Mouse (Mus musculus): Measurements from ENCODE around the gene Lrp5. TPM values are rescaled to one million over a fixed set of nuclear protein-coding genes. Genes with fewer than 3 reads are reported as not detected.

The Lrp5 gene
- polyA plus RNA-seq, 1 experiment from 2014 or later, result 2.6 TPM

DNA sequence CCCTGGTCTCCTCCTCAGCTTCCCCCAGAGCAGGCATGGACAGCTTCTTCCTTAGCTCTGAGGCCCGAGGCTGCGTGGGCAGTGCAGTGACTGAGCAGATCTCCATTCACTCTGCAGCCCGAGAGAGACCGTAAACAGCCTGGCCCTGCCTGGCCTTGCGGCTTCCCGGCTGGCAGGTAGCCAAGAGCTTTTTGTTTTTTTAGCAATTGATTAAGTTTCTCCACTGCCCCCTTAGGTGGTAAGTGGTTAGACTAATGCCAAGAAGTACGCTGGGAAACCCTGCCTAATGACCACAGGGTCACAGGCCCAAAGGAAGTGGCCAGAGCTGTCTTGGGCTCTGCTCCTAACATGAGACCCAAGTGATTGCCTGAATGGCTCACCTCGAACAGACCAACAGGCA lies 47.7 kb downstream of the Lrp5 start:
- H3K4me3 ChIP-seq (ENCODE audit: low read depth, low read length), result no peak overlapping the region
- 0 out of 2 replicates have a peak overlapping the region, but pooled peaks have one; percentile 14 for H3K4me2 ChIP-seq (replicated peaks; ENCODE audit: low read depth)
- peaks cover 3% of the 10 kb centered on the region; the same call in 1 of the 2 replicates for H3K36me3 ChIP-seq (ENCODE audit: control insufficient read depth, insufficient read depth, low read length)
- H3K27me3 ChIP-seq (ENCODE audit: control insufficient read depth, insufficient read depth, low read length), result no peaks in the 10 kb centered on the region
- peak overlapping the region; percentile 73 for H3K27ac ChIP-seq (replicated peaks)
- 17% methylated on average over 8 of the region's 8 CpGs for WGBS
- H3K9ac ChIP-seq (ENCODE audit: low read length), result peak overlapping the region; percentile 1; the same call in 1 of the 2 replicates
- peak; percentile 50 for ATAC-seq (ENCODE audit: low FRiP score, low TSS enrichment)
- DNase-seq (ENCODE audit: low spot score), result peak; percentile 77
- H3K9me3 ChIP-seq (ENCODE audit: control insufficient read depth, low read length), result no peaks in the 10 kb centered on the region
- peaks cover 3% of the 10 kb centered on the region for H3K4me1 ChIP-seq (replicated peaks; ENCODE audit: control insufficient read depth, insufficient read depth)
- TF ChIP-seq CTCF (IDR thresholded peaks at IDR 0.05; ENCODE audit: low read depth) (no peak), EP300 (optimal IDR thresholded peaks at IDR 0.05) (no peak)

DNA sequence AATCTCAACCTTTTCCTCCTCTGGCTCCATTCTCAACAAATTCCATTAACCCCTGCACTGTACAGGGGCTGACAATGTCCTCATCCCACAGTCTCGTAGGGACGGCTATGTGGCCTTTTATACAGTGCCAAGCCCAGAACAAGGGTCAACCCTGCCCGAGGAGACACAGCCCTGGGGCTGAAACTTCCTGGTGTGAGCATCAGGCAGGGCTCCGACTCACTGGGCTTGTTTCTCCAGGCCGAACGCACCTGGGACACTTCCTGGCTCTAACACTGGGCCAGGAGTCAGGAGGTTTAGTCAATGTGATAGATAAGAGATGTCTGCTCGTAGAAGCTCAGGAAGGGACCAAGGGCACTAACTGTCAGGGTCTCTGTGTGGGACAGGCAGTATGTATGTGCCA lies 54.3 kb downstream of the Lrp5 start:
- Histone ChIP-seq H3K27me3 (ENCODE audit: control insufficient read depth, insufficient read depth, low read length) (no peaks in the 10 kb centered on the region), H3K9me3 (ENCODE audit: control insufficient read depth, low read length) (no peaks in the 10 kb centered on the region), H3K36me3 (ENCODE audit: control insufficient read depth, insufficient read depth, low read length) (peaks cover 7% of the 10 kb centered on the region; the same call in 1 of the 2 replicates), H3K4me1 (replicated peaks; ENCODE audit: control insufficient read depth, insufficient read depth) (no peaks in the 10 kb centered on the region), H3K4me3 (ENCODE audit: low read depth, low read length) (no peak overlapping the region), H3K9ac (ENCODE audit: low read length) (no peak overlapping the region), H3K4me2 (replicated peaks; ENCODE audit: low read depth) (no peak overlapping the region), H3K27ac (replicated peaks) (peak overlapping the region; percentile 79)
- 60% methylated on average over 7 of the region's 7 CpGs for WGBS
- DNase-seq (ENCODE audit: low spot score), result peak; percentile 78
- TF ChIP-seq CTCF (IDR thresholded peaks at IDR 0.05; ENCODE audit: low read depth) (no peak), EP300 (optimal IDR thresholded peaks at IDR 0.05) (no peak)
- peak; percentile 68 for ATAC-seq (ENCODE audit: low FRiP score, low TSS enrichment)

DNA sequence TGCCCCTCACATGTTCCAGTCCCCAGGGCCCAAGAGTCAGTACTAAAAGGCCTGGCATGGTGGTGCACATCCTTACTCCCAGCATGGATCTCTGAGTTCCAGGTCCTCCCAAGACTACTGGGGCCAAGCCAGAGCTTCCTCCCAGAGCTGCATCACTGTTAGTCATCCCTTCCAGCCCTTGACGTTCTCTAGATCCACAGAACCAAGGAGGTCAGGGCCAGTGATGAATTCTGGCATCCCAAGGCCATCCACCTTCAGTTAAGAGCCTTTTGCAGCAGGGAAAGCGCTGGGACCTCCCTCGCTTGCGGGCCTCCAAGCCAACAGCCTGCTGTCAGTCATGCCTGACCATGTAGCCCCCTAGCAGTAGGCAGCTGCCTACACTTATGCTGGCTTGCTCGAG lies 54.9 kb downstream of the Lrp5 start:
- no peak for ATAC-seq (ENCODE audit: low FRiP score, low TSS enrichment)
- TF ChIP-seq CTCF (IDR thresholded peaks at IDR 0.05; ENCODE audit: low read depth) (no peak), EP300 (optimal IDR thresholded peaks at IDR 0.05) (no peak)
- Histone ChIP-seq H3K27ac (replicated peaks) (peak overlapping the region; percentile 79), H3K36me3 (ENCODE audit: control insufficient read depth, insufficient read depth, low read length) (peaks cover 7% of the 10 kb centered on the region; the same call in 1 of the 2 replicates), H3K9ac (ENCODE audit: low read length) (no peak overlapping the region), H3K27me3 (ENCODE audit: control insufficient read depth, insufficient read depth, low read length) (no peaks in the 10 kb centered on the region), H3K4me3 (ENCODE audit: low read depth, low read length) (no peak overlapping the region), H3K9me3 (ENCODE audit: control insufficient read depth, low read length) (no peaks in the 10 kb centered on the region), H3K4me2 (replicated peaks; ENCODE audit: low read depth) (no peak overlapping the region), H3K4me1 (replicated peaks; ENCODE audit: control insufficient read depth, insufficient read depth) (no peaks in the 10 kb centered on the region)
- DNase-seq (ENCODE audit: low spot score), result no peak
- WGBS, result 80% methylated on average over 5 of the region's 5 CpGs

DNA sequence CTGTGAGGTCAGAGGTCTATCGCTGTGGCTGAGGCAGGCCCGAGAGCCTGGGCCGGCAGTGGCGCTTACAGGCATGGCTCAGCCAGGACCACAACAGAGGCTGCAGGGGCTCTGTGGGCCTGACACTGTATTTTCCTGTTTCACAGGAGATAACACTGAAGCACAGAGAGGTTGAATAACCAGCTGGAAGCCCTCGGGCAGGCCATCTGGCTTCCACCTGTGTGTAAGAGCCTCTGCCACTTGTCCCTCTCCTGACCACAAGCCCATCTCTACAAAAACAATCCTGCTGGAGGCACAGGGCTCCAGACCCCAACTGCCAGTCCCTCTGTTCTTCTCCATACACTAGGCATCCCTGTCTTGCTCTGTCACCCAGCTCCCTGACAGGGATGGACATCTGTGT lies 55.9 kb downstream of the Lrp5 start:
- Histone ChIP-seq H3K4me1 (replicated peaks; ENCODE audit: control insufficient read depth, insufficient read depth) (no peaks in the 10 kb centered on the region), H3K9ac (ENCODE audit: low read length) (no peak overlapping the region), H3K9me3 (ENCODE audit: control insufficient read depth, low read length) (no peaks in the 10 kb centered on the region), H3K27me3 (ENCODE audit: control insufficient read depth, insufficient read depth, low read length) (no peaks in the 10 kb centered on the region), H3K4me3 (ENCODE audit: low read depth, low read length) (no peak overlapping the region), H3K36me3 (ENCODE audit: control insufficient read depth, insufficient read depth, low read length) (peaks cover 7% of the 10 kb centered on the region; the same call in 1 of the 2 replicates), H3K4me2 (replicated peaks; ENCODE audit: low read depth) (no peak overlapping the region), H3K27ac (replicated peaks) (no peak overlapping the region)
- no peak for ATAC-seq (ENCODE audit: low FRiP score, low TSS enrichment)
- WGBS, result 81% methylated on average over 5 of the region's 5 CpGs
- no peak for TF ChIP-seq EP300 (optimal IDR thresholded peaks at IDR 0.05)
- no peak for TF ChIP-seq CTCF (IDR thresholded peaks at IDR 0.05; ENCODE audit: low read depth)
- no peak for DNase-seq (ENCODE audit: low spot score)

DNA sequence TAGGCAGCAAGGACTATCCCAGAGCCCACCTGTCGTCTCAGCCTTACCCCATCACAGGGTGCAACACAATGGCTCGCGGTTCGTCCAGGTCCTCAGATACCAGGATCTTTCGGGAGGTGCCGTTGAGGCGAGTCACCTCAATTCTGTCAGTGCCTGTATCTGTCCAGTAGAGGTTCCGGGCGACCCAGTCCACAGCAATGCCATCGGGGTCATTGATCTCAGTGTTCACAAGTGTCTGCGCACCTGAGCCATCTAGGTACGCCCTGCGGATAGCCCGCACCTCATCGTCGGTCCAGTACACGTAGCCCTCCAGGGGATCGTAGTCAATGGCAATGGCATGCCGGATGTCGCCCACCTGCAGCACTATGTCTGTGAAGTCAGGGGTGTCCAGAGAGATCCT lies 56.3 kb downstream of the Lrp5 start:
- Histone ChIP-seq H3K4me2 (replicated peaks; ENCODE audit: low read depth) (no peak overlapping the region), H3K4me1 (replicated peaks; ENCODE audit: control insufficient read depth, insufficient read depth) (no peaks in the 10 kb centered on the region), H3K9ac (ENCODE audit: low read length) (no peak overlapping the region), H3K27me3 (ENCODE audit: control insufficient read depth, insufficient read depth, low read length) (no peaks in the 10 kb centered on the region), H3K4me3 (ENCODE audit: low read depth, low read length) (no peak overlapping the region), H3K36me3 (ENCODE audit: control insufficient read depth, insufficient read depth, low read length) (peaks cover 7% of the 10 kb centered on the region; the same call in 1 of the 2 replicates), H3K27ac (replicated peaks) (no peak overlapping the region), H3K9me3 (ENCODE audit: control insufficient read depth, low read length) (no peaks in the 10 kb centered on the region)
- WGBS, result 95% methylated on average over 20 of the region's 20 CpGs
- no peak for TF ChIP-seq CTCF (IDR thresholded peaks at IDR 0.05; ENCODE audit: low read depth)
- no peak for TF ChIP-seq EP300 (optimal IDR thresholded peaks at IDR 0.05)
- no peak for ATAC-seq (ENCODE audit: low FRiP score, low TSS enrichment)
- no peak for DNase-seq (ENCODE audit: low spot score)

DNA sequence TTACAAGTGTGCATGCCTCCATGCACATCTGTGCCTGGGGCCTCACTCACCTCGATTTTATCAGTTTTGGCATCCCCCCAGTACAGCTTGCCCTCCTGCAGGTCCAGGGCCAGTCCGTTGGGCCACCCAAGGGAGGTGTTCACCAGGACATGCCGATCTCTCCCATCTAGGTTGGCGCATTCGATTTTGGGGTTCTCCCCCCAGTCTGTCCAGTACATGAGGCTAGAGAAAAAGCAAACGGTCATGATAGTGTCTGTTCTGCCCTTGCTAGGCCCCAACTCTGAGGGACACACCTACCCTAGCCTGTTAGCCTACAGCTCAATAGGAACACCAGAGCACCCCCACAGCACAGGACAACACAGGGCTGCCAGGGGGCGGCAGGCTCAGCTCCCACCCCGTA lies 58.1 kb downstream of the Lrp5 start:
- no peak for DNase-seq (ENCODE audit: low spot score)
- peak overlapping the region; percentile 8; the same call in 1 of the 2 replicates for H3K9ac ChIP-seq (ENCODE audit: low read length)
- no peak overlapping the region for H3K27ac ChIP-seq (replicated peaks)
- ATAC-seq (ENCODE audit: low FRiP score, low TSS enrichment), result no peak
- no peaks in the 10 kb centered on the region for H3K9me3 ChIP-seq (ENCODE audit: control insufficient read depth, low read length)
- no peak overlapping the region for H3K4me3 ChIP-seq (ENCODE audit: low read depth, low read length)
- 83% methylated on average over 8 of the region's 8 CpGs for WGBS
- no peak overlapping the region for H3K4me2 ChIP-seq (replicated peaks; ENCODE audit: low read depth)
- TF ChIP-seq CTCF (IDR thresholded peaks at IDR 0.05; ENCODE audit: low read depth) (no peak), EP300 (optimal IDR thresholded peaks at IDR 0.05) (no peak)
- no peaks in the 10 kb centered on the region for H3K4me1 ChIP-seq (replicated peaks; ENCODE audit: control insufficient read depth, insufficient read depth)
- no peaks in the 10 kb centered on the region for H3K27me3 ChIP-seq (ENCODE audit: control insufficient read depth, insufficient read depth, low read length)
- peaks cover 7% of the 10 kb centered on the region; the same call in 1 of the 2 replicates for H3K36me3 ChIP-seq (ENCODE audit: control insufficient read depth, insufficient read depth, low read length)
